Mouse (Mus musculus) olfactory bulb, adult 2 months (tissue): ENCODE results near the gene Tmem100. TPM values are rescaled to one million over a fixed set of nuclear protein-coding genes. Genes with fewer than 3 reads are reported as not detected.

Experiments used
- H3K27ac ChIP-seq: fragments of 200-500 bp; 2 replicates; pipeline ENCODE4 v1.5.1; 2012; ENCODE audit warnings: low read depth, low read length; ENCODE audit not compliant: insufficient read depth
- H3K4me1 ChIP-seq: fragments of 200-500 bp; 2 replicates; pipeline ENCODE4 v1.6.1; 2012; ENCODE audit warnings: low read length; ENCODE audit not compliant: control insufficient read depth, insufficient read depth
- H3K4me3 ChIP-seq: fragments of 200-500 bp; 2 replicates; pipeline ENCODE4 v1.5.1; 2012; ENCODE audit warnings: mild to moderate bottlenecking, low read depth, low read length, moderate library complexity; ENCODE audit not compliant: insufficient read depth
- CTCF ChIP-seq: fragments of 200-500 bp; IDR thresholded peaks from 2 replicates; pipeline ENCODE4 v1.5.1; 2012; ENCODE audit warnings: low read depth, mild to moderate bottlenecking, low read length, moderate library complexity; ENCODE audit not compliant: insufficient read depth
- POLR2A ChIP-seq: fragments of 200-500 bp; IDR thresholded peaks from 2 replicates; pipeline ENCODE4 v1.6.1; 2012; ENCODE audit warnings: mild to moderate bottlenecking, low read depth, low read length, moderate library complexity; ENCODE audit not compliant: insufficient read depth
- WGBS: fragments of 180-500 bp; shearing (Covaris S2); methylation state at CpG from one replicate; pipeline ENCODE4 v1.1.7; 2018; 5-methylcytosine and 5-hydroxymethylcytosine counted together
- polyA plus RNA-seq: library from polyadenylated mRNA; stranded (reverse); fragments of >200 nt; gene quantifications from 2 replicates; pipeline ENCODE4 v1.2.4, GENCODE M21; 2012; ENCODE audit warnings: low replicate concordance; ENCODE audit not compliant: missing spikeins, insufficient read depth, insufficient read length

Gene Tmem100
- polyA plus RNA-seq, 1 experiment: not detected

- Histone ChIP-seq H3K4me1 (peaks cover 11% of the 10 kb centered on the region), H3K27ac (no peak overlapping the region), H3K4me3 (no peak overlapping the region)
- 25% methylated on average over 10 of the region's 10 CpGs for WGBS
- TF ChIP-seq POLR2A (no peak), CTCF (no peak)
Measured at GRCm38 (mm10) chr11:90029354-90029753, 794 bp upstream of the Tmem100 start.

GRCm38 (mm10) chr11:90030557-90030956 is 409 bp downstream of the Tmem100 start:
- peaks cover 11% of the 10 kb centered on the region for H3K4me1 ChIP-seq
- no peak overlapping the region for H3K27ac ChIP-seq
- 5% methylated on average over 15 of the region's 15 CpGs for WGBS
- H3K4me3 ChIP-seq: peak overlapping the region; percentile 25
- TF ChIP-seq POLR2A (no peak), CTCF (no peak)

GRCm38 (mm10) chr11:90031076-90031475 is 928 bp downstream of the Tmem100 start:
- no peak overlapping the region for H3K27ac ChIP-seq
- WGBS: 62% methylated on average over 7 of the region's 7 CpGs
- peak overlapping the region; percentile 25; the same call in 1 of the 2 replicates for H3K4me3 ChIP-seq
- no peak for TF ChIP-seq POLR2A
- no peak for TF ChIP-seq CTCF
- peaks cover 11% of the 10 kb centered on the region for H3K4me1 ChIP-seq

GRCm38 (mm10) chr11:90032807-90033206 is 2.7 kb downstream of the Tmem100 start:
- H3K4me1 ChIP-seq: peaks cover 11% of the 10 kb centered on the region
- H3K4me3 ChIP-seq: peak overlapping the region; percentile 10; the same call in 1 of the 2 replicates
- no peak overlapping the region for H3K27ac ChIP-seq
- WGBS: 24% methylated on average over 8 of the region's 8 CpGs
- TF ChIP-seq POLR2A (no peak), CTCF (no peak)

GRCm38 (mm10) chr11:90033442-90033841 is 3.3 kb downstream of the Tmem100 start:
- Histone ChIP-seq H3K27ac (no peak overlapping the region), H3K4me1 (peaks cover 11% of the 10 kb centered on the region), H3K4me3 (peak overlapping the region; percentile 19; the same call in 1 of the 2 replicates)
- TF ChIP-seq CTCF: no peak
- TF ChIP-seq POLR2A: no peak
- WGBS: 43% methylated on average over 5 of the region's 5 CpGs

GRCm38 (mm10) chr11:90034646-90035045 is 4.5 kb downstream of the Tmem100 start:
- Histone ChIP-seq H3K27ac (no peak overlapping the region), H3K4me1 (peaks cover 6% of the 10 kb centered on the region; the same call in 1 of the 2 replicates), H3K4me3 (no peak overlapping the region)
- TF ChIP-seq POLR2A (no peak), CTCF (no peak)
- 58% methylated on average over 12 of the region's 12 CpGs for WGBS

GRCm38 (mm10) chr11:90035532-90035931 is 5.4 kb downstream of the Tmem100 start:
- H3K27ac ChIP-seq: no peak overlapping the region
- TF ChIP-seq CTCF (no peak), POLR2A (no peak)
- peaks cover 5% of the 10 kb centered on the region; the same call in 1 of the 2 replicates for H3K4me1 ChIP-seq
- H3K4me3 ChIP-seq: no peak overlapping the region
- WGBS: 73% methylated on average over 14 of the region's 14 CpGs

- H3K4me3 ChIP-seq: no peak overlapping the region
- 92% methylated on average over 4 of the region's 4 CpGs for WGBS
- no peak for TF ChIP-seq POLR2A
- no peak for TF ChIP-seq CTCF
- H3K27ac ChIP-seq: no peak overlapping the region
- H3K4me1 ChIP-seq: peaks cover 2% of the 10 kb centered on the region; the same call in 1 of the 2 replicates
Measured at GRCm38 (mm10) chr11:90036416-90036815, 6.3 kb downstream of the Tmem100 start.

GRCm38 (mm10) chr11:90038022-90038421 is 7.9 kb downstream of the Tmem100 start:
- TF ChIP-seq CTCF (no peak), POLR2A (no peak)

More at GRCm38 (mm10) chr11:90038022-90038421, 7.9 kb downstream of the Tmem100 start:
- H3K27ac ChIP-seq: no peak overlapping the region
- WGBS: 29% methylated on average over 5 of the region's 5 CpGs
- no peak overlapping the region for H3K4me3 ChIP-seq
- peaks cover 2% of the 10 kb centered on the region; the same call in 1 of the 2 replicates for H3K4me1 ChIP-seq
